Comparison of ENCODE assay signal across 8 mouse cellular contexts in the genomic region with DNA sequence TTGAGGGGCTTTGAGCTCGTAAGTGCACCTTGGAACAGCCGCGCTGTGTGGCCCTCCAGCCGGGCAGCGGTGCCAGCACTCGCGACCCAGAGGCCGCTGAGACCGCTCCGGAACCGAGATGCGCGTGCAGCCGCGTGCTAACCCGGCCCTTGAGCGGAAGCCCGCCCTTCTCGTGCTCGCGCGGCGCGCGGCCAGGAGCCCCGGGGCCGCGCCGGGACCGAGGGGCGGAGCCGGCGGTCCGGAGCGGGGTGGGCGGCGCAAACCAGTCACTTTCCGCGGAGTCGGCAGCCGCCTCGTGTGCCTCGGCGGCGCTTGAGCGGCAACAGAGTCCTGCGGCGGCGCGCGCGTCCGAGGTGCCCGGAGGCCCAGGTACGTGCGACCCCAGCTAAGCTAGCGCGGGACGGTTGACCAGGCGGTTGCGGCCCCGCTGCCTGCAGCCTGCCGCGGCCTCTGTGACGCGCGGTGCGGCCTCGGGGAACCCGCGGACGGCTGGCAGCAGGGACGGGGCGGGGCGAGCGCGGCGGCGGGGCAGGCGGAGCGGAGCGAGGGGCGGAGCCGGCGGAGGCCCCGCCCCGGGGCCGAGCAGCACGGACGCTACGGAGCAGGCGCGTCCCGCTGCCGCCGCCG. TPM values are rescaled to one million over a fixed set of nuclear protein-coding genes. Genes with fewer than 3 reads are reported as not detected.
DNase-seq lines count a peak whose midpoint lies in the region; ATAC-seq lines count a peak whose summit lies in the region.

A gene (plus strand): TSS at position 269 of the 627 bp plus-strand sequence.

- DNase-seq in R1 (ENCODE audit: low read depth, low spot score), result peak; percentile 88
- DNase-seq in cerebellum, postnatal 25 days, result peak; percentile 96 to 97
- DNase-seq in frontal cortex, postnatal 36 days (ENCODE audit: low spot score in 2 of 2), result peak; percentile 91 to 93
- DNase-seq in left cerebral cortex, adult 11 months (ENCODE audit: low spot score), result peak; percentile 89
- DNase-seq in lung, postnatal 4 days, result peak; percentile 96 to 97
- peak; percentile 82 for DNase-seq in retina, postnatal 7 days (ENCODE audit: low read depth, low spot score)
- peak; percentile 94 for DNase-seq in urinary bladder, adult 2 months (ENCODE audit: low spot score)

- peak within 1 kb of the TSS; percentile 81 for H3K4me2 ChIP-seq in hindbrain, embryonic 15.5 days

- H3K4me1 ChIP-seq in hindbrain, embryonic 15.5 days (replicated peaks), result peaks cover 44% of the 10 kb centered on the region

- H3K9me3 ChIP-seq in hindbrain, embryonic 15.5 days, result no peaks in the 10 kb centered on the region

- peak within 1 kb of the TSS; percentile 100 for H3K27ac ChIP-seq in hindbrain, embryonic 15.5 days (replicated peaks)

- ATAC-seq in hindbrain, embryonic 15.5 days (ENCODE audit: low FRiP score, low read depth), result peak; percentile 95

- peak within 1 kb of the TSS; percentile 79 for H3K9ac ChIP-seq in hindbrain, embryonic 15.5 days

- peak within 1 kb of the TSS; percentile 95 for H3K4me3 ChIP-seq in hindbrain, embryonic 15.5 days

- under 1% methylated on average over 61 of the region's 97 CpGs for WGBS in hindbrain, embryonic 15.5 days

- no peaks in the 10 kb centered on the region for H3K36me3 ChIP-seq in hindbrain, embryonic 15.5 days

- no peaks in the 10 kb centered on the region for H3K27me3 ChIP-seq in hindbrain, embryonic 15.5 days

RNA-seq across cellular contexts. Expression of the gene that starts here (rescaled TPM):
- 11.0 and 11.1 TPM in 2 replicates for polyA plus RNA-seq in hindbrain, embryonic 15.5 days (2015; fragmentation: Nextera tagmentation; extraction: Ambion mirVana)
- 17.6 and 18.9 TPM in 2 replicates for polyA plus RNA-seq in urinary bladder, adult 2 months (2012; rRNA removed)

Comparison
In these comparisons a context has a peak if more than half of its experiments do, and no peak if none do; other contexts are left out.
1. Peak in every context shown above with its lines: DNase-seq, ATAC-seq, H3K4me3 ChIP-seq and H3K27ac ChIP-seq.